Mouse (Mus musculus) MEL (cell line): Measurements from ENCODE around the gene Tnik. TPM values are rescaled to one million over a fixed set of nuclear protein-coding genes. Genes with fewer than 3 reads are reported as not detected.

ENCODE experiments used
- DNase-seq: peaks from one replicate; pipeline ENCODE4 v3.0.0; 2011; ENCODE audit warnings: low read depth, low spot score
- H3K27ac ChIP-seq: 2 replicates; pipeline ENCODE4 v1.5.1; 2012; ENCODE audit warnings: low read depth, mild to moderate bottlenecking, control low read depth, low read length, moderate library complexity; ENCODE audit not compliant: control insufficient read depth
- H3K27me3 ChIP-seq, 2 experiments: fragments of 150-350 bp in 1 of 2; sonication (generic) in 1 of 2; 2 replicates each; pipeline ENCODE4 v1.6.1; 2012; ENCODE audit warnings: low read length in 2 of 2, mild to moderate bottlenecking in 2 of 2, improper control_type of control experiment in 1 of 2, moderate library complexity in 1 of 2; ENCODE audit not compliant: insufficient read depth in 2 of 2, control insufficient read depth in 1 of 2
- H3K36me3 ChIP-seq, 2 experiments: 2 replicates each; pipeline ENCODE4 v1.6.1; 2012 to 2014; ENCODE audit warnings: low read length in 2 of 2, improper control_type of control experiment in 1 of 2, inconsistent platforms in 1 of 2, mild to moderate bottlenecking in 1 of 2; ENCODE audit not compliant: insufficient read depth in 2 of 2, control insufficient read depth in 1 of 2
- H3K4me1 ChIP-seq, 2 experiments: fragments of 150-350 bp in 1 of 2; sonication (generic) in 1 of 2; 2 replicates each; pipeline ENCODE4 v1.6.1; 2012; ENCODE audit warnings: low read length in 2 of 2, improper control_type of control experiment in 1 of 2, mild to moderate bottlenecking in 1 of 2; ENCODE audit not compliant: insufficient read depth in 2 of 2, control insufficient read depth in 1 of 2
- H3K4me3 ChIP-seq, 2 experiments: fragments of 150-350 bp in 1 of 2; sonication (generic) in 1 of 2; 2 replicates each; pipeline ENCODE4 v1.5.1; 2012; ENCODE audit warnings: low read depth in 2 of 2, low read length in 2 of 2, mild to moderate bottlenecking in 2 of 2, moderate library complexity in 2 of 2, control low read depth in 1 of 2, improper control_type of control experiment in 1 of 2; ENCODE audit not compliant: control insufficient read depth in 1 of 2, insufficient read depth in 1 of 2
- H3K79me2 ChIP-seq: 2 replicates; pipeline ENCODE4 v1.6.1; 2012; ENCODE audit warnings: mild to moderate bottlenecking, low read length, moderate library complexity; ENCODE audit not compliant: control insufficient read depth, poor library complexity, insufficient read depth
- H3K9ac ChIP-seq: 2 replicates; pipeline ENCODE4 v1.6.1; 2012; ENCODE audit warnings: low read depth, mild to moderate bottlenecking, control low read depth, low read length, moderate library complexity; ENCODE audit not compliant: control insufficient read depth, poor library complexity, severe bottlenecking
- H3K9me3 ChIP-seq: fragments of 150-350 bp; sonication (generic); replicated peaks from 2 replicates; pipeline ENCODE4 v1.6.1; 2012; ENCODE audit warnings: mild to moderate bottlenecking, low read length, improper control_type of control experiment, moderate library complexity; ENCODE audit not compliant: insufficient read depth
- BHLHE40 ChIP-seq: IDR thresholded peaks from 2 replicates; pipeline ENCODE4 v1.6.1; 2012; ENCODE audit warnings: low read depth, mild to moderate bottlenecking, inconsistent platforms, low read length, improper control_type of control experiment, borderline replicate concordance
- CHD2 ChIP-seq: IDR thresholded peaks from 2 replicates; pipeline ENCODE4 v1.6.1; 2011; ENCODE audit warnings: low read length, improper control_type of control experiment
- CTCF ChIP-seq, 3 experiments: IDR thresholded peaks in 2 of 3; conservative IDR thresholded peaks in 1 of 3; 2 replicates each; pipeline ENCODE4 v1.5.1; 2011 to 2012; ENCODE audit warnings: low read length in 3 of 3, low read depth in 2 of 3, mild to moderate bottlenecking in 2 of 3, improper control_type of control experiment in 1 of 3, inconsistent platforms in 1 of 3, mixed read lengths in 1 of 3, moderate library complexity in 1 of 3; ENCODE audit not compliant: control insufficient read depth in 1 of 3, insufficient read depth in 1 of 3, poor library complexity in 1 of 3, severe bottlenecking in 1 of 3
- ETS1 ChIP-seq: IDR thresholded peaks from 2 replicates; pipeline ENCODE4 v1.6.1; 2012; ENCODE audit warnings: low read depth, mild to moderate bottlenecking, inconsistent platforms, low read length, improper control_type of control experiment, moderate library complexity
- JUND ChIP-seq: IDR thresholded peaks from 2 replicates; pipeline ENCODE4 v1.6.1; 2011; ENCODE audit warnings: low read depth, mild to moderate bottlenecking, improper control_type of control experiment, low read length
- MAFK ChIP-seq: IDR thresholded peaks from 2 replicates; pipeline ENCODE4 v1.6.1; 2011; ENCODE audit warnings: low read depth, mild to moderate bottlenecking, low read length, improper control_type of control experiment, borderline replicate concordance
- MAX ChIP-seq: IDR thresholded peaks from 2 replicates; pipeline ENCODE4 v1.6.1; 2011; ENCODE audit warnings: low read length, improper control_type of control experiment
- MXI1 ChIP-seq: IDR thresholded peaks from 2 replicates; pipeline ENCODE4 v1.6.1; 2011; ENCODE audit warnings: mild to moderate bottlenecking, low read depth, low read length, improper control_type of control experiment
- MYB ChIP-seq: IDR thresholded peaks from 2 replicates; pipeline ENCODE4 v1.6.1; 2011; ENCODE audit warnings: mild to moderate bottlenecking, low read depth, low read length, improper control_type of control experiment
- MYC ChIP-seq: IDR thresholded peaks from 2 replicates; pipeline ENCODE4 v1.6.1; 2011; ENCODE audit warnings: low read depth, mild to moderate bottlenecking, low read length, improper control_type of control experiment, moderate library complexity
- POLR2A ChIP-seq, 2 experiments: IDR thresholded peaks; 2 replicates each; pipeline ENCODE4 v1.6.1; 2011 to 2012; ENCODE audit warnings: low read length in 2 of 2, mild to moderate bottlenecking in 2 of 2, control low read depth in 1 of 2, improper control_type of control experiment in 1 of 2, low read depth in 1 of 2, moderate library complexity in 1 of 2; ENCODE audit not compliant: control insufficient read depth in 1 of 2, insufficient read depth in 1 of 2, poor library complexity in 1 of 2
- POLR2AphosphoS5 ChIP-seq: IDR thresholded peaks from 2 replicates; pipeline ENCODE4 v1.6.1; 2012; ENCODE audit warnings: low read depth, borderline replicate concordance, mild to moderate bottlenecking, inconsistent platforms, low read length, moderate library complexity, mixed read lengths
- RCOR1 ChIP-seq: IDR thresholded peaks from 2 replicates; pipeline ENCODE4 v1.6.1; 2012; ENCODE audit warnings: low read depth, mild to moderate bottlenecking, inconsistent platforms, low read length, improper control_type of control experiment
- SMC3 ChIP-seq: IDR thresholded peaks from 2 replicates; pipeline ENCODE4 v1.6.1; 2011; ENCODE audit warnings: low read depth, low read length, improper control_type of control experiment
- TBP ChIP-seq: IDR thresholded peaks from 2 replicates; pipeline ENCODE4 v1.8.0; 2011; ENCODE audit warnings: low read depth, low read length, improper control_type of control experiment
- TCF12 ChIP-seq: IDR thresholded peaks from 2 replicates; pipeline ENCODE4 v1.6.1; 2014; ENCODE audit warnings: low read depth, mild to moderate bottlenecking, inconsistent platforms, low read length, improper control_type of control experiment, moderate library complexity
- UBTF ChIP-seq: IDR thresholded peaks from 2 replicates; pipeline ENCODE4 v1.6.1; 2012; ENCODE audit warnings: low read depth, mild to moderate bottlenecking, inconsistent platforms, low read length, improper control_type of control experiment, moderate library complexity, borderline replicate concordance; ENCODE audit not compliant: insufficient read depth
- USF1 ChIP-seq: IDR thresholded peaks from 2 replicates; pipeline ENCODE4 v1.6.1; 2014; ENCODE audit warnings: low read depth, mild to moderate bottlenecking, inconsistent platforms, low read length, improper control_type of control experiment, moderate library complexity
- USF2 ChIP-seq, 2 experiments: IDR thresholded peaks; 2 replicates each; pipeline ENCODE4 v1.6.1; 2011 to 2012; ENCODE audit warnings: improper control_type of control experiment in 2 of 2, low read length in 2 of 2, borderline replicate concordance in 1 of 2, inconsistent platforms in 1 of 2, low read depth in 1 of 2, mild to moderate bottlenecking in 1 of 2; ENCODE audit not compliant: insufficient read depth in 1 of 2
- ZKSCAN1 ChIP-seq: IDR thresholded peaks from 2 replicates; pipeline ENCODE4 v1.6.1; 2012; ENCODE audit warnings: low read depth, mild to moderate bottlenecking, inconsistent platforms, low read length, improper control_type of control experiment, moderate library complexity
- ZMIZ1 ChIP-seq: IDR thresholded peaks from 2 replicates; pipeline ENCODE4 v1.6.1; 2012; ENCODE audit warnings: low read depth, mild to moderate bottlenecking, inconsistent platforms, low read length, improper control_type of control experiment, moderate library complexity
- polyA plus RNA-seq, 2 experiments: library from polyadenylated mRNA; stranded (reverse) in 1 of 2; unstranded in 1 of 2; fragments of >175 nt in 1 of 2; fragments of >200 nt in 1 of 2; gene quantifications; 2 replicates each; pipeline versions ENCODE4 v1.2.1 to v1.2.4; 2012; ENCODE audit warnings: low replicate concordance in 2 of 2, low read depth in 1 of 2; ENCODE audit not compliant: insufficient read length in 2 of 2, insufficient read depth in 1 of 2, missing spikeins in 1 of 2
- total RNA-seq: library from RNA; depleted of rRNA; stranded (reverse); fragments of 300-350 nt; gene quantifications from 2 replicates; pipeline ENCODE4 v1.2.3, GENCODE M21; 2012

Gene Tnik
- total and polyA plus RNA-seq, 3 experiments = 9.9 to 78.4 (median 13.6) TPM

- Histone ChIP-seq H3K79me2 (no peaks in the 10 kb centered on the region), H3K4me3 (no peak overlapping the region), H3K9ac (no peak overlapping the region), H3K4me1 (no peaks in the 10 kb centered on the region), H3K36me3 (no peaks in the 10 kb centered on the region), H3K27me3 (no peaks in the 10 kb centered on the region), H3K27ac (no peak overlapping the region), H3K9me3 (no peaks in the 10 kb centered on the region)
- no peak for DNase-seq
- TF ChIP-seq TBP (no peak), RCOR1 (no peak)
These were observed 354.1 kb downstream of the Tnik start for GRCm38 (mm10) chr3:28617008-28617627.

- TF ChIP-seq CHD2 = no peak
These were observed 358.8 kb downstream of the Tnik start for GRCm38 (mm10) chr3:28621792-28622191.

GRCm38 (mm10) chr3:28626816-28627215, 363.8 kb downstream of the Tnik start:
- TF ChIP-seq ETS1 (no peak), BHLHE40 (no peak), MXI1 (no peak), ZKSCAN1 (no peak), MYC (no peak), CTCF (IDR thresholded peaks at IDR 0.05 in 2 of 3, conservative IDR thresholded peaks at IDR 0.05 in 1 of 3; ENCODE audit: control insufficient read depth in 1 of 3, insufficient read depth in 1 of 3, low read depth in 2 of 3, low read length in 3 of 3, poor library complexity in 1 of 3, severe bottlenecking in 1 of 3) (no peak), MAX (no peak)
- Histone ChIP-seq H3K36me3 (no peaks in the 10 kb centered on the region), H3K4me3 (no peak overlapping the region), H3K9me3 (no peaks in the 10 kb centered on the region), H3K4me1 (no peaks in the 10 kb centered on the region), H3K27ac (no peak overlapping the region), H3K27me3 (no peaks in the 10 kb centered on the region), H3K79me2 (no peaks in the 10 kb centered on the region), H3K9ac (no peak overlapping the region)
- DNase-seq = no peak

More at GRCm38 (mm10) chr3:28621792-28622191, 358.8 kb downstream of the Tnik start:
- DNase-seq = no peak
- no peaks in the 10 kb centered on the region for H3K79me2 ChIP-seq
- H3K27ac ChIP-seq = no peak overlapping the region
- H3K4me1 ChIP-seq = no peaks in the 10 kb centered on the region
- H3K4me3 ChIP-seq = no peak overlapping the region
- no peaks in the 10 kb centered on the region for H3K27me3 ChIP-seq
- H3K9me3 ChIP-seq = no peaks in the 10 kb centered on the region
- no peaks in the 10 kb centered on the region for H3K36me3 ChIP-seq
- H3K9ac ChIP-seq = no peak overlapping the region

- H3K9me3 ChIP-seq = no peaks in the 10 kb centered on the region
- H3K27ac ChIP-seq = no peak overlapping the region
- H3K4me1 ChIP-seq = no peaks in the 10 kb centered on the region
- no peak overlapping the region for H3K9ac ChIP-seq
- H3K36me3 ChIP-seq = no peaks in the 10 kb centered on the region
- no peak overlapping the region for H3K4me3 ChIP-seq
- H3K79me2 ChIP-seq = no peaks in the 10 kb centered on the region
- DNase-seq = no peak
- H3K27me3 ChIP-seq = no peaks in the 10 kb centered on the region
- TF ChIP-seq MAFK (no peak), POLR2A (IDR thresholded peaks at IDR 0.05; ENCODE audit: control insufficient read depth in 1 of 2, insufficient read depth in 1 of 2, low read depth in 1 of 2, low read length in 2 of 2, poor library complexity in 1 of 2) (no peak), USF2 (IDR thresholded peaks at IDR 0.05; ENCODE audit: borderline replicate concordance in 1 of 2, insufficient read depth in 1 of 2, low read depth in 1 of 2, low read length in 2 of 2) (no peak), USF1 (no peak), MYB (no peak), BHLHE40 (no peak), ZMIZ1 (no peak), POLR2AphosphoS5 (no peak), ZKSCAN1 (no peak), UBTF (no peak), TCF12 (no peak), SMC3 (no peak), JUND (no peak)
These were observed 373.8 kb downstream of the Tnik start for GRCm38 (mm10) chr3:28636778-28637177.
